Mouse (Mus musculus) heart, embryonic 15.5 days (tissue): Measurements from ENCODE around the gene Rps29. TPM values are rescaled to one million over a fixed set of nuclear protein-coding genes. Genes with fewer than 3 reads are reported as not detected.

Experiments used
- ATAC-seq: fragments of 200-750 bp; cut with Nextera tagmentation; replicated peaks from 2 replicates; pipeline ENCODE4 v1.8.0; 2017; ENCODE audit warnings: low read depth, moderate TSS enrichment; ENCODE audit not compliant: insufficient number of reproducible peaks, insufficient read depth, low FRiP score
- H3K27ac ChIP-seq: fragments of 300-500 bp; sonication (generic); 2 replicates; pipeline ENCODE4 v1.5.1; 2015; ENCODE audit warnings: mild to moderate bottlenecking, inconsistent platforms
- H3K27me3 ChIP-seq: fragments of 300-500 bp; sonication (generic); 2 replicates; pipeline ENCODE4 v1.6.1; 2015; ENCODE audit warnings: inconsistent platforms
- H3K36me3 ChIP-seq: fragments of 300-500 bp; sonication (generic); 2 replicates; pipeline ENCODE4 v1.6.1; 2015; ENCODE audit warnings: mild to moderate bottlenecking, inconsistent platforms
- H3K4me1 ChIP-seq: fragments of 300-500 bp; sonication (generic); replicated peaks from 2 replicates; pipeline ENCODE4 v1.6.1; 2015; ENCODE audit warnings: inconsistent platforms
- H3K4me2 ChIP-seq: fragments of 300-500 bp; sonication (generic); 2 replicates; pipeline ENCODE4 v1.6.1; 2015; ENCODE audit warnings: inconsistent platforms, mild to moderate bottlenecking, moderate library complexity
- H3K4me3 ChIP-seq: fragments of 300-500 bp; sonication (generic); 2 replicates; pipeline ENCODE4 v1.5.1; 2015; ENCODE audit warnings: mild to moderate bottlenecking, inconsistent platforms
- H3K9ac ChIP-seq: fragments of 300-500 bp; sonication (generic); 2 replicates; pipeline ENCODE4 v1.6.1; 2015; ENCODE audit warnings: mild to moderate bottlenecking, inconsistent platforms
- H3K9me3 ChIP-seq: fragments of 300-500 bp; sonication (generic); replicated peaks from 2 replicates; pipeline ENCODE4 v1.6.1; 2016; ENCODE audit warnings: inconsistent platforms
- WGBS: fragments of 180-500 bp; shearing (Covaris S2); methylation state at CpG from one replicate; pipeline ENCODE4 v1.1.7; 2015; ENCODE audit warnings: mixed read lengths; 5-methylcytosine and 5-hydroxymethylcytosine counted together
- polyA plus RNA-seq: library from polyadenylated mRNA; unstranded; fragments of >200 nt; fragmentation: Nextera tagmentation; extraction: Ambion mirVana; gene quantifications from 2 replicates; pipeline ENCODE4 v1.2.1, GENCODE M21; 2015

Gene Rps29
- polyA plus RNA-seq, 1 experiment from 2014 or later = 1,363 TPM

- Histone ChIP-seq H3K9ac (no peak overlapping the region), H3K27ac (no peak overlapping the region), H3K4me2 (no peak overlapping the region), H3K9me3 (no peaks in the 10 kb centered on the region), H3K4me1 (peaks cover 4% of the 10 kb centered on the region), H3K27me3 (no peaks in the 10 kb centered on the region), H3K36me3 (peaks cover 15% of the 10 kb centered on the region), H3K4me3 (no peak overlapping the region)
- no peak for ATAC-seq
- WGBS = 84% methylated on average over 2 of the region's 2 CpGs
These were observed 3.1 kb downstream of the Rps29 start for GRCm38 (mm10) chr12:69155923-69156322.

- Histone ChIP-seq H3K4me2 (no peak overlapping the region), H3K4me3 (no peak overlapping the region), H3K4me1 (no peaks in the 10 kb centered on the region), H3K9ac (no peak overlapping the region), H3K27me3 (no peaks in the 10 kb centered on the region), H3K36me3 (no peaks in the 10 kb centered on the region; the same call in 1 of the 2 replicates), H3K9me3 (no peaks in the 10 kb centered on the region), H3K27ac (no peak overlapping the region)
- 81% methylated on average over 13 of the region's 13 CpGs for WGBS
- no peak for ATAC-seq
These were observed 8.9 kb downstream of the Rps29 start for GRCm38 (mm10) chr12:69150049-69150448.

DNA sequence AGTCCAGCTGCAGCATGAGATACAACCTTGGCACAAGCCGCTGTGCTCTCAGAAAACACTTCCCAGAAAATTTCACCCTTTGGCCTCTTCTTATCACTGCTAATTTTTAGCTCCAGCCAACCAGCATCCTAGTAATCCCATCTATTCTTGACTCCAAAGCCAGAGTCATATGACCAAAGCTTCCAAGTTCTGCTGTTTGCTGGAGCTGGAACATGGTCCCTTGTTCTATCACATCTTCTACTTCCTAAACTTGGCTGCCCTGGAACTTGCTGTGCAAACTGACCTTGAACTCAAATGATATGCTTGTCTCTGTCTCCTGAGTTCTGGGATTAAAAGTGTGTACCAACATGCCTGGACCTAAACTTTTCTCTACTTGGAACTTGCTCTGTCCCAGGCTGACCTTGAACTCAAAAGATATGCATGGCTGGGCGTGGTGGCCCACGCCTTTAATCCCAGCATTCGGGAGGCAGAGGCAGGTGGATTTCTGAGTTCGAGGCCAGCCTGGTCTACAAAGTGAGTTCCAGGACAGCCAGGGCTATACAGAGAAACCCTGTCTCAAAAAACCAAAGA, 11.7 kb downstream of the Rps29 start:
- no peak overlapping the region for H3K4me2 ChIP-seq
- H3K27me3 ChIP-seq = no peaks in the 10 kb centered on the region
- no peak overlapping the region for H3K4me3 ChIP-seq
- ATAC-seq = no peak
- no peaks in the 10 kb centered on the region for H3K36me3 ChIP-seq
- no peaks in the 10 kb centered on the region for H3K4me1 ChIP-seq
- H3K9me3 ChIP-seq = no peaks in the 10 kb centered on the region
- no peak overlapping the region for H3K9ac ChIP-seq
- 85% methylated on average over 5 of the region's 5 CpGs for WGBS
- no peak overlapping the region for H3K27ac ChIP-seq

- Histone ChIP-seq H3K4me1 (no peaks in the 10 kb centered on the region), H3K4me3 (no peak overlapping the region), H3K27me3 (no peaks in the 10 kb centered on the region), H3K9ac (no peak overlapping the region), H3K9me3 (no peaks in the 10 kb centered on the region), H3K36me3 (no peaks in the 10 kb centered on the region), H3K4me2 (no peak overlapping the region), H3K27ac (no peak overlapping the region)
- no peak for ATAC-seq
- WGBS = 76% methylated on average over 6 of the region's 6 CpGs
These were observed 15.5 kb downstream of the Rps29 start for GRCm38 (mm10) chr12:69143460-69143859.

DNA sequence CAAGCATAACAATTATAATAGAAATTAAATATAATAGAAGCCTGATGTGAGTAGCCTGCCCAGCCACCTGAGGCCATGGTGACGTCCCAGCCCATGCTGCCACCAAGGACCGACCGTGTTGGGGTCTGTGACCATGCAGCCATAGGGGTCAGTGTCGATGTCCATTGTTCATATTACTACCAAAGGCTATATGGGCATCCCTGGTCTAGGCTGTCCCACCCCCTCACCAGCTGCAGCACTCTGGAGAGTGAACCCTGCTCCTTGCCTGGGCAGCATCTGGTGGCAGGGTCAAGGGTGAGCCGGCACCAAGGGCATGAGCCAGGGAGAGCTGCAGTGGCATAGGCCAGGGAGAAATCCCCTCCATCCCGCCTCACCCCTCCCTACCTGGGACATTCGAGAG, 19.1 kb downstream of the Rps29 start:
- Histone ChIP-seq H3K4me2 (no peak overlapping the region), H3K9me3 (no peaks in the 10 kb centered on the region), H3K9ac (no peak overlapping the region), H3K4me1 (no peaks in the 10 kb centered on the region), H3K4me3 (no peak overlapping the region), H3K27ac (no peak overlapping the region), H3K36me3 (no peaks in the 10 kb centered on the region), H3K27me3 (no peaks in the 10 kb centered on the region)
- ATAC-seq = no peak; the same call in 1 of the 2 replicates
- WGBS = 87% methylated on average over 7 of the region's 7 CpGs

- no peak overlapping the region for H3K4me3 ChIP-seq
- no peak overlapping the region for H3K9ac ChIP-seq
- no peaks in the 10 kb centered on the region for H3K36me3 ChIP-seq
- no peak for ATAC-seq
- no peak overlapping the region for H3K4me2 ChIP-seq
- no peaks in the 10 kb centered on the region for H3K27me3 ChIP-seq
- no peaks in the 10 kb centered on the region for H3K9me3 ChIP-seq
- no peaks in the 10 kb centered on the region for H3K4me1 ChIP-seq
- H3K27ac ChIP-seq = no peak overlapping the region
- WGBS = 84% methylated on average over 3 of the region's 3 CpGs
These were observed 19.8 kb downstream of the Rps29 start for GRCm38 (mm10) chr12:69139201-69139600.

GRCm38 (mm10) chr12:69131981-69132380, 27.0 kb downstream of the Rps29 start:
- H3K9me3 ChIP-seq = no peaks in the 10 kb centered on the region
- no peak overlapping the region for H3K9ac ChIP-seq
- no peak for ATAC-seq
- no peaks in the 10 kb centered on the region for H3K36me3 ChIP-seq
- H3K27ac ChIP-seq = no peak overlapping the region
- H3K27me3 ChIP-seq = no peaks in the 10 kb centered on the region
- 0 out of 2 replicates have a peak, but pooled peaks cover 3% of the 10 kb centered on the region for H3K4me1 ChIP-seq
- WGBS = 9% methylated on average over 10 of the region's 10 CpGs
- no peak overlapping the region for H3K4me2 ChIP-seq
- H3K4me3 ChIP-seq = no peak overlapping the region

GRCm38 (mm10) chr12:69131267-69131666, 27.7 kb downstream of the Rps29 start:
- WGBS = 62% methylated on average over 6 of the region's 6 CpGs
- Histone ChIP-seq H3K4me2 (no peak overlapping the region), H3K4me3 (no peak overlapping the region), H3K36me3 (no peaks in the 10 kb centered on the region), H3K4me1 (0 out of 2 replicates have a peak, but pooled peaks cover 3% of the 10 kb centered on the region), H3K27me3 (no peaks in the 10 kb centered on the region), H3K9me3 (no peaks in the 10 kb centered on the region), H3K27ac (no peak overlapping the region), H3K9ac (no peak overlapping the region)
- ATAC-seq = no peak

- Histone ChIP-seq H3K36me3 (no peaks in the 10 kb centered on the region), H3K9ac (no peak overlapping the region), H3K4me2 (peak overlapping the region; percentile 57), H3K27ac (no peak overlapping the region), H3K9me3 (no peaks in the 10 kb centered on the region), H3K27me3 (no peaks in the 10 kb centered on the region), H3K4me1 (0 out of 2 replicates have a peak, but pooled peaks cover 3% of the 10 kb centered on the region), H3K4me3 (peak overlapping the region; percentile 34)
- no peak for ATAC-seq
- WGBS = 64% methylated on average over 12 of the region's 12 CpGs
These were observed 28.5 kb downstream of the Rps29 start for GRCm38 (mm10) chr12:69130486-69130885.

- H3K36me3 ChIP-seq = no peaks in the 10 kb centered on the region
- no peaks in the 10 kb centered on the region for H3K27me3 ChIP-seq
- no peak for ATAC-seq
- H3K27ac ChIP-seq = no peak overlapping the region
- no peaks in the 10 kb centered on the region for H3K9me3 ChIP-seq
- peak overlapping the region; percentile 34 for H3K4me3 ChIP-seq
- 0 out of 2 replicates have a peak, but pooled peaks cover 3% of the 10 kb centered on the region for H3K4me1 ChIP-seq
- peak overlapping the region; percentile 57 for H3K4me2 ChIP-seq
- 36% methylated on average over 17 of the region's 18 CpGs for WGBS
- H3K9ac ChIP-seq = no peak overlapping the region
These were observed 29.2 kb downstream of the Rps29 start for GRCm38 (mm10) chr12:69129634-69130310.

DNA sequence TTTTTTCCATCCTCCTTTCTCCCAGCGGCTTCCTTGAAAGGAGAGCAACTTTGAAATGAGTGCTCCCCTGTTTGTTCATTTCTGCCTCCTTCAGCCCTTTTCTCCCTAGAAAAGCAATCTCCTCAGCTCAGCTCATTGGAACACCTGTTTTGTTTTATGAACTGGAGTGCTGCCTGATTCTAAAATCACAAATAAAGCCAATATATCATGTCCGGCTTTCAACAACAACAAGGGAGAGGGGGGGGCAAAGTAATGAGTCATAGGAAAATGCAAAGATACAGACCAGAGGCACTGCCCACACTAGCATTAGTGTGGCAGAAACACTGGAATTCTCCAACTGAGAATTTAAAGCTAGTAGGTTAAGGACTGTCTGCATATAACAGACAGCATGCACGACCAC, 31.4 kb downstream of the Rps29 start:
- ATAC-seq = no peak
- no peak overlapping the region for H3K9ac ChIP-seq
- H3K4me2 ChIP-seq = no peak overlapping the region
- no peak overlapping the region for H3K27ac ChIP-seq
- 73% methylated on average over 3 of the region's 3 CpGs for WGBS
- H3K4me3 ChIP-seq = no peak overlapping the region
- no peaks in the 10 kb centered on the region for H3K36me3 ChIP-seq
- 0 out of 2 replicates have a peak, but pooled peaks cover 3% of the 10 kb centered on the region for H3K4me1 ChIP-seq
- no peaks in the 10 kb centered on the region for H3K27me3 ChIP-seq
- H3K9me3 ChIP-seq = no peaks in the 10 kb centered on the region

- no peaks in the 10 kb centered on the region for H3K27me3 ChIP-seq
- H3K9me3 ChIP-seq = no peaks in the 10 kb centered on the region
- ATAC-seq = no peak
- H3K9ac ChIP-seq = no peak overlapping the region
- no peaks in the 10 kb centered on the region for H3K36me3 ChIP-seq
- H3K4me2 ChIP-seq = no peak overlapping the region
- WGBS = 84% methylated on average over 5 of the region's 5 CpGs
- no peak overlapping the region for H3K27ac ChIP-seq
- H3K4me1 ChIP-seq = 0 out of 2 replicates have a peak, but pooled peaks cover 3% of the 10 kb centered on the region
- no peak overlapping the region for H3K4me3 ChIP-seq
These were observed 31.8 kb downstream of the Rps29 start for GRCm38 (mm10) chr12:69127170-69127569.
